Mouse (Mus musculus): ENCODE measurements around the gene Qk. TPM values are rescaled to one million over a fixed set of nuclear protein-coding genes. Genes with fewer than 3 reads are reported as not detected.

The Qk gene
- polyA plus RNA-seq, 1 experiment from 2014 or later: 64.6 TPM

- no peaks in the 10 kb centered on the region for H3K9me3 ChIP-seq (ENCODE audit: control insufficient read depth, low read length)
- H3K4me2 ChIP-seq (ENCODE audit: low read depth, low read length): no peak overlapping the region
- no peak overlapping the region for H3K9ac ChIP-seq (replicated peaks; ENCODE audit: low read depth, low read length)
- ATAC-seq (ENCODE audit: low read depth): no peak
- no peak overlapping the region for H3K4me3 ChIP-seq (ENCODE audit: low read depth, low read length)
- 82% methylated on average over 5 of the region's 5 CpGs for WGBS
- H3K27ac ChIP-seq (ENCODE audit: low read depth, low read length): no peak overlapping the region
- H3K36me3 ChIP-seq (ENCODE audit: control insufficient read depth, insufficient read depth, low read length): no peaks in the 10 kb centered on the region
- H3K27me3 ChIP-seq (ENCODE audit: control insufficient read depth, insufficient read depth, low read length): no peaks in the 10 kb centered on the region
- H3K4me1 ChIP-seq (ENCODE audit: control insufficient read depth, insufficient read depth, low read length): peaks cover 3% of the 10 kb centered on the region; the same call in 1 of the 2 replicates
These were observed 9.8 kb upstream of the Qk start for GRCm38 (mm10) chr17:10329461-10329860.

- no peak for ATAC-seq (ENCODE audit: low read depth)
- Histone ChIP-seq H3K4me1 (ENCODE audit: control insufficient read depth, insufficient read depth, low read length) (no peaks in the 10 kb centered on the region), H3K4me2 (ENCODE audit: low read depth, low read length) (no peak overlapping the region), H3K4me3 (ENCODE audit: low read depth, low read length) (no peak overlapping the region), H3K9me3 (ENCODE audit: control insufficient read depth, low read length) (no peaks in the 10 kb centered on the region), H3K36me3 (ENCODE audit: control insufficient read depth, insufficient read depth, low read length) (no peaks in the 10 kb centered on the region), H3K9ac (replicated peaks; ENCODE audit: low read depth, low read length) (no peak overlapping the region), H3K27ac (ENCODE audit: low read depth, low read length) (no peak overlapping the region), H3K27me3 (ENCODE audit: control insufficient read depth, insufficient read depth, low read length) (no peaks in the 10 kb centered on the region)
- 92% methylated on average over 9 of the region's 9 CpGs for WGBS
These were observed 9.0 kb upstream of the Qk start for GRCm38 (mm10) chr17:10328544-10329100.

GRCm38 (mm10) chr17:10327584-10328210, 8.0 kb upstream of the Qk start:
- H3K9me3 ChIP-seq (ENCODE audit: control insufficient read depth, low read length): no peaks in the 10 kb centered on the region
- 85% methylated on average over 5 of the region's 5 CpGs for WGBS

GRCm38 (mm10) chr17:10326596-10327045, 7.0 kb upstream of the Qk start:
- no peak overlapping the region for H3K9ac ChIP-seq (replicated peaks; ENCODE audit: low read depth, low read length)
- no peaks in the 10 kb centered on the region for H3K9me3 ChIP-seq (ENCODE audit: control insufficient read depth, low read length)
- H3K27ac ChIP-seq (ENCODE audit: low read depth, low read length): no peak overlapping the region
- no peaks in the 10 kb centered on the region for H3K27me3 ChIP-seq (ENCODE audit: control insufficient read depth, insufficient read depth, low read length)
- no peaks in the 10 kb centered on the region for H3K36me3 ChIP-seq (ENCODE audit: control insufficient read depth, insufficient read depth, low read length)
- 75% methylated on average over 3 of the region's 3 CpGs for WGBS
- peaks cover 10% of the 10 kb centered on the region for H3K4me1 ChIP-seq (ENCODE audit: control insufficient read depth, insufficient read depth, low read length)
- no peak for ATAC-seq (ENCODE audit: low read depth)
- no peak overlapping the region for H3K4me2 ChIP-seq (ENCODE audit: low read depth, low read length)
- H3K4me3 ChIP-seq (ENCODE audit: low read depth, low read length): no peak overlapping the region

More at GRCm38 (mm10) chr17:10327584-10328210, 8.0 kb upstream of the Qk start:
- Histone ChIP-seq H3K36me3 (ENCODE audit: control insufficient read depth, insufficient read depth, low read length) (no peaks in the 10 kb centered on the region), H3K9ac (replicated peaks; ENCODE audit: low read depth, low read length) (no peak overlapping the region), H3K4me3 (ENCODE audit: low read depth, low read length) (no peak overlapping the region), H3K27me3 (ENCODE audit: control insufficient read depth, insufficient read depth, low read length) (no peaks in the 10 kb centered on the region), H3K4me2 (ENCODE audit: low read depth, low read length) (no peak overlapping the region), H3K4me1 (ENCODE audit: control insufficient read depth, insufficient read depth, low read length) (peaks cover 6% of the 10 kb centered on the region; the same call in 1 of the 2 replicates), H3K27ac (ENCODE audit: low read depth, low read length) (no peak overlapping the region)
- ATAC-seq (ENCODE audit: low read depth): no peak

GRCm38 (mm10) chr17:10325921-10326320, 6.3 kb upstream of the Qk start:
- H3K9me3 ChIP-seq (ENCODE audit: control insufficient read depth, low read length): no peaks in the 10 kb centered on the region
- peaks cover 17% of the 10 kb centered on the region for H3K4me1 ChIP-seq (ENCODE audit: control insufficient read depth, insufficient read depth, low read length)
- no peaks in the 10 kb centered on the region for H3K27me3 ChIP-seq (ENCODE audit: control insufficient read depth, insufficient read depth, low read length)
- no peaks in the 10 kb centered on the region for H3K36me3 ChIP-seq (ENCODE audit: control insufficient read depth, insufficient read depth, low read length)
- no peak overlapping the region for H3K4me2 ChIP-seq (ENCODE audit: low read depth, low read length)
- no peak overlapping the region for H3K9ac ChIP-seq (replicated peaks; ENCODE audit: low read depth, low read length)
- WGBS: 92% methylated on average over 4 of the region's 4 CpGs
- H3K27ac ChIP-seq (ENCODE audit: low read depth, low read length): no peak overlapping the region
- no peak for ATAC-seq (ENCODE audit: low read depth)
- H3K4me3 ChIP-seq (ENCODE audit: low read depth, low read length): no peak overlapping the region

GRCm38 (mm10) chr17:10321754-10322153, 2.1 kb upstream of the Qk start:
- H3K9me3 ChIP-seq (ENCODE audit: control insufficient read depth, low read length): no peaks in the 10 kb centered on the region
- no peak for ATAC-seq (ENCODE audit: low read depth)
- H3K4me3 ChIP-seq (ENCODE audit: low read depth, low read length): no peak overlapping the region; the same call in 1 of the 2 replicates
- H3K27ac ChIP-seq (ENCODE audit: low read depth, low read length): no peak overlapping the region
- 57% methylated on average over 4 of the region's 4 CpGs for WGBS
- peaks cover 17% of the 10 kb centered on the region for H3K4me1 ChIP-seq (ENCODE audit: control insufficient read depth, insufficient read depth, low read length)
- no peak overlapping the region for H3K9ac ChIP-seq (replicated peaks; ENCODE audit: low read depth, low read length)
- H3K27me3 ChIP-seq (ENCODE audit: control insufficient read depth, insufficient read depth, low read length): no peaks in the 10 kb centered on the region
- H3K36me3 ChIP-seq (ENCODE audit: control insufficient read depth, insufficient read depth, low read length): no peaks in the 10 kb centered on the region
- H3K4me2 ChIP-seq (ENCODE audit: low read depth, low read length): peak overlapping the region; percentile 51

GRCm38 (mm10) chr17:10321092-10321491, 1.4 kb upstream of the Qk start:
- peaks cover 17% of the 10 kb centered on the region for H3K4me1 ChIP-seq (ENCODE audit: control insufficient read depth, insufficient read depth, low read length)
- peak overlapping the region; percentile 18; the same call in 1 of the 2 replicates for H3K4me3 ChIP-seq (ENCODE audit: low read depth, low read length)
- no peak overlapping the region for H3K27ac ChIP-seq (ENCODE audit: low read depth, low read length)
- no peaks in the 10 kb centered on the region for H3K27me3 ChIP-seq (ENCODE audit: control insufficient read depth, insufficient read depth, low read length)
- H3K9ac ChIP-seq (replicated peaks; ENCODE audit: low read depth, low read length): 0 out of 2 replicates have a peak overlapping the region, but pooled peaks have one; percentile 32
- ATAC-seq (ENCODE audit: low read depth): no peak
- no peaks in the 10 kb centered on the region for H3K36me3 ChIP-seq (ENCODE audit: control insufficient read depth, insufficient read depth, low read length)
- 12% methylated on average over 1 of the region's 1 CpGs for WGBS
- no peaks in the 10 kb centered on the region for H3K9me3 ChIP-seq (ENCODE audit: control insufficient read depth, low read length)
- H3K4me2 ChIP-seq (ENCODE audit: low read depth, low read length): peak overlapping the region; percentile 51

- Histone ChIP-seq H3K4me3 (ENCODE audit: low read depth, low read length) (peak overlapping the region; percentile 88), H3K27ac (ENCODE audit: low read depth, low read length) (peak overlapping the region; percentile 98), H3K27me3 (ENCODE audit: control insufficient read depth, insufficient read depth, low read length) (no peaks in the 10 kb centered on the region), H3K4me1 (ENCODE audit: control insufficient read depth, insufficient read depth, low read length) (peaks cover 17% of the 10 kb centered on the region), H3K36me3 (ENCODE audit: control insufficient read depth, insufficient read depth, low read length) (no peaks in the 10 kb centered on the region), H3K9ac (replicated peaks; ENCODE audit: low read depth, low read length) (peak overlapping the region; percentile 97), H3K9me3 (ENCODE audit: control insufficient read depth, low read length) (no peaks in the 10 kb centered on the region), H3K4me2 (ENCODE audit: low read depth, low read length) (peak overlapping the region; percentile 60)
- 7% methylated on average over 10 of the region's 10 CpGs for WGBS
- ATAC-seq (ENCODE audit: low read depth): no peak
These were observed 769 bp upstream of the Qk start for GRCm38 (mm10) chr17:10320456-10320790.

- no peaks in the 10 kb centered on the region for H3K9me3 ChIP-seq (ENCODE audit: control insufficient read depth, low read length)
- no peak overlapping the region for H3K4me2 ChIP-seq (ENCODE audit: low read depth, low read length)
- H3K27me3 ChIP-seq (ENCODE audit: control insufficient read depth, insufficient read depth, low read length): no peaks in the 10 kb centered on the region
- H3K36me3 ChIP-seq (ENCODE audit: control insufficient read depth, insufficient read depth, low read length): no peaks in the 10 kb centered on the region
- H3K9ac ChIP-seq (replicated peaks; ENCODE audit: low read depth, low read length): peak overlapping the region; percentile 97
- H3K4me3 ChIP-seq (ENCODE audit: low read depth, low read length): peak overlapping the region; percentile 88
- peaks cover 23% of the 10 kb centered on the region for H3K4me1 ChIP-seq (ENCODE audit: control insufficient read depth, insufficient read depth, low read length)
- ATAC-seq (ENCODE audit: low read depth): no peak
- peak overlapping the region; percentile 98 for H3K27ac ChIP-seq (ENCODE audit: low read depth, low read length)
- 0% methylated on average over 13 of the region's 46 CpGs for WGBS
These were observed 296 bp downstream of the Qk start for GRCm38 (mm10) chr17:10319431-10319684.
